Mouse (Mus musculus): Measurements from ENCODE around the gene Stk39. TPM values are rescaled to one million over a fixed set of nuclear protein-coding genes. Genes with fewer than 3 reads are reported as not detected.
A peak's percentile ranks its signal among the peaks of the same experiment; 100 is the strongest.

The Stk39 gene
- polyA plus RNA-seq, 1 experiment from 2014 or later: 11.8 TPM

DNA sequence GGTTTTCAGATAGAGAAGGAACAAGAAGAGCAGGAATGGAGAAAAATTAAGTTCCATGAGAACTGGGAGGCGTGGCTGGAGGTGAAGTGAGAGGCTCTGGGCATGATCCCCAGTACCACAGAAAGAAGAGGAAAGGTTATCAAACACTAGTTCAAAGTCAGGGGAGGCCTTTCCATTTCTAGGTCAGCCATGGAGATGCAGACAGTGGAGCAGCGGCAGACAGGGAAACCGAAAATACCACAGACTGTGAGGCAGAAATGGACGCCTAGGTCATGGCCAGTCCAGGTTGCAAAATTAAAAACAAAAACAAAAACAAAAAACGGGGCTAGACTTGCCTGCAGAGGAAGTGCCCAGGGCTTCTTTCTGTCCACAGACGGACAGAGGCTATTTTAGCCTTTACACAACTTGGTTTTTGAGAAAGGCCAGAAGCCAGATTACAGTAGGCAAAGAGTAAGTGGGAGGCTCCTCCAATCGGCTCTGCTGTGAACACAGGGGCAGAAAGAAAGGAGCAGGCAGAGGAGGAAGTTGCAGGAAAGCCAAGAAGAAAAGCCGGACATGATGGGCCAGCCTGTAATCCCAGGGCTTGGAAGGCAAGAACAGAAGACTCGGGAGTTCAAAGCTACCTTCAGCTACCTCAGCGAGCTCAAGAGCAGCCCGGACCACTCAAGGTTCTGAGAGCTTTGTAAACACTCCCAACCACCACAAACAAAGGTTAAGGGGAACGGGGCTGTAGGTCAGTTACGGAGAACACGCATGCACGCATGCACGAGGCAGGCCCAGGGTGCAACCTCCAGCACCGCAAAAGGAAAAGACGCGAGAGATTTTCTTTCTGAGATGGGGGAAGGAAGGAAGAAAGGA is 6.6 kb downstream of the Stk39 start:
- no peaks in the 10 kb centered on the region for H3K36me3 ChIP-seq (ENCODE audit: insufficient read depth, low read length)
- peak overlapping the region; percentile 14; the same call in 1 of the 2 replicates for H3K4me2 ChIP-seq (replicated peaks; ENCODE audit: low read depth, low read length)
- H3K27me3 ChIP-seq (replicated peaks; ENCODE audit: insufficient read depth, low read length): no peaks in the 10 kb centered on the region
- H3K27ac ChIP-seq (ENCODE audit: low read length): peak overlapping the region; percentile 71
- H3K4me1 ChIP-seq (ENCODE audit: insufficient read depth, low read depth, low read length): peaks cover 4% of the 10 kb centered on the region; the same call in 1 of the 2 replicates
- DNase-seq (ENCODE audit: low spot score) (peak; percentile 45), ATAC-seq (peak; percentile 67)
- no peaks in the 10 kb centered on the region for H3K9me3 ChIP-seq (ENCODE audit: low read length)
- 34% methylated on average over 19 of the region's 19 CpGs for WGBS
- H3K9ac ChIP-seq (replicated peaks; ENCODE audit: low read depth): no peak overlapping the region
- no peak overlapping the region for H3K4me3 ChIP-seq (ENCODE audit: low read depth, low read length)
- TF ChIP-seq CTCF (IDR thresholded peaks at IDR 0.05): no peak
- no peak for TF ChIP-seq EP300 (IDR thresholded peaks at IDR 0.05)

DNA sequence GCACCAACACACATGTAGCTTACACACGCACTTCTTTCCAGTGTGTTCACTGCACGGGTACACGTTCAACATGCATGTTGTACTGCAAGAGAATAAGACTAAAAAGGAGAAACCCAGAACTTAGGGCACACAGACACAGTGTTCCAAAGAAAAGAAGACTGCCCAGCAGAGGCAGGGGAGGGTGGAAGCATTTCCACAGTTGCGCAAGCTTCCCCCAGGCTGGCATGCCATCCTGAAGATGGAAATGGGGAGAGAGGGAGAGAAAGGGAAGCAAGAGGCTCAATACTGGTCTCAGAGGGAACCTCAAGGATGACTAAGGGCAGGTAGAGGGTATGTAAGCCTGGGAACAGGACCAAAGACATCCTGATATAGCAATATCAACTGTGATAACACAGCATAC is 7.6 kb downstream of the Stk39 start:
- no peak for DNase-seq (ENCODE audit: low spot score)
- Histone ChIP-seq H3K4me2 (replicated peaks; ENCODE audit: low read depth, low read length) (no peak overlapping the region), H3K4me3 (ENCODE audit: low read depth, low read length) (no peak overlapping the region), H3K4me1 (ENCODE audit: insufficient read depth, low read depth, low read length) (peaks cover 4% of the 10 kb centered on the region; the same call in 1 of the 2 replicates), H3K27me3 (replicated peaks; ENCODE audit: insufficient read depth, low read length) (no peaks in the 10 kb centered on the region), H3K9ac (replicated peaks; ENCODE audit: low read depth) (no peak overlapping the region), H3K36me3 (ENCODE audit: insufficient read depth, low read length) (no peaks in the 10 kb centered on the region), H3K9me3 (ENCODE audit: low read length) (no peaks in the 10 kb centered on the region), H3K27ac (ENCODE audit: low read length) (no peak overlapping the region)
- ATAC-seq: no peak
- TF ChIP-seq CTCF (IDR thresholded peaks at IDR 0.05) (no peak), EP300 (IDR thresholded peaks at IDR 0.05) (no peak)
- WGBS: 99% methylated on average over 4 of the region's 4 CpGs

DNA sequence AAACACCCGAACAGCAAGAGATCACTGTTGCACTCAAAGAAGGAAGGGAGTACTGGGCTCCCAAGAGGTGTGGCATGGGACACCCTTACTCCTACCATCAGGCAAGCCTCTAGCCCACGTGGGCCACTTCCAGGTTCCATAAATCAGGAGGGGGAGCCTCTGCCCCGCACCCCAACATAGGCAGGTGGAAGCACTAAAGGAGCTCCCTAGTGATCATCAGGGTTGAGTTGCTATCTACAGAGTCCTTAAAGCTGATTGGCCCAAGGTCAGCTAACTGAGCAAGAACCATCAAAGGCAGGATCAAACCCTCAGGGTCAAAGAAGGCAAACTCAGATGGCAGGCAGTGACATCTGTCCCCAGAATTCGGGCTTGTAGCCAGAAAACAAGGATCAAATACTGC is 8.3 kb downstream of the Stk39 start:
- Histone ChIP-seq H3K4me2 (replicated peaks; ENCODE audit: low read depth, low read length) (no peak overlapping the region), H3K9me3 (ENCODE audit: low read length) (no peaks in the 10 kb centered on the region), H3K9ac (replicated peaks; ENCODE audit: low read depth) (no peak overlapping the region), H3K4me3 (ENCODE audit: low read depth, low read length) (no peak overlapping the region), H3K4me1 (ENCODE audit: insufficient read depth, low read depth, low read length) (peaks cover 4% of the 10 kb centered on the region; the same call in 1 of the 2 replicates), H3K27ac (ENCODE audit: low read length) (no peak overlapping the region), H3K36me3 (ENCODE audit: insufficient read depth, low read length) (no peaks in the 10 kb centered on the region), H3K27me3 (replicated peaks; ENCODE audit: insufficient read depth, low read length) (no peaks in the 10 kb centered on the region)
- no peak for DNase-seq (ENCODE audit: low spot score)
- no peak for ATAC-seq
- WGBS: 69% methylated on average over 4 of the region's 4 CpGs
- TF ChIP-seq EP300 (IDR thresholded peaks at IDR 0.05): no peak
- no peak for TF ChIP-seq CTCF (IDR thresholded peaks at IDR 0.05)

DNA sequence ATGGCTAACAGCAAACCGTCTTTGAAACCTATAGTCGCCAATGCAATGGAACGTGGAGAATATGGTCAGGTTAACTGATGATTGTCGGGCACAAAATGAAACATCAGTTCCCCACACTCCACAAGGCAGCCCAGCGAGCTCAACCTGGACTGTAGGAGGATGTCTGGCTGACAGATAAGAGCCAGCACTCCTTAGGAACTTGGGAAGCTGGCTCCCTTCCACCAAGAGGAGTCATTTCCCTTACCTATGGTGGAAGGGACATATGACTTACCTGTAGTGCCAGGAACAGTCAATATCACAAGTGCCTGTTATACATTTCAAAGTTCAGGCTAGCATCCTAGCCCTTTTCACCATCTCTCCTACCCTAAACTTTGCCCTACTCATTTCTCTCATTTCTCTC is 14.0 kb downstream of the Stk39 start:
- WGBS: 63% methylated on average over 5 of the region's 5 CpGs
- H3K27me3 ChIP-seq (replicated peaks; ENCODE audit: insufficient read depth, low read length): no peaks in the 10 kb centered on the region
- H3K36me3 ChIP-seq (ENCODE audit: insufficient read depth, low read length): no peaks in the 10 kb centered on the region
- TF ChIP-seq EP300 (IDR thresholded peaks at IDR 0.05) (no peak), CTCF (IDR thresholded peaks at IDR 0.05) (no peak)
- no peak overlapping the region for H3K9ac ChIP-seq (replicated peaks; ENCODE audit: low read depth)
- DNase-seq (ENCODE audit: low spot score) (no peak), ATAC-seq (no peak)
- no peaks in the 10 kb centered on the region for H3K9me3 ChIP-seq (ENCODE audit: low read length)
- H3K27ac ChIP-seq (ENCODE audit: low read length): no peak overlapping the region
- no peaks in the 10 kb centered on the region for H3K4me1 ChIP-seq (ENCODE audit: insufficient read depth, low read depth, low read length)
- H3K4me3 ChIP-seq (ENCODE audit: low read depth, low read length): no peak overlapping the region
- no peak overlapping the region for H3K4me2 ChIP-seq (replicated peaks; ENCODE audit: low read depth, low read length)

DNA sequence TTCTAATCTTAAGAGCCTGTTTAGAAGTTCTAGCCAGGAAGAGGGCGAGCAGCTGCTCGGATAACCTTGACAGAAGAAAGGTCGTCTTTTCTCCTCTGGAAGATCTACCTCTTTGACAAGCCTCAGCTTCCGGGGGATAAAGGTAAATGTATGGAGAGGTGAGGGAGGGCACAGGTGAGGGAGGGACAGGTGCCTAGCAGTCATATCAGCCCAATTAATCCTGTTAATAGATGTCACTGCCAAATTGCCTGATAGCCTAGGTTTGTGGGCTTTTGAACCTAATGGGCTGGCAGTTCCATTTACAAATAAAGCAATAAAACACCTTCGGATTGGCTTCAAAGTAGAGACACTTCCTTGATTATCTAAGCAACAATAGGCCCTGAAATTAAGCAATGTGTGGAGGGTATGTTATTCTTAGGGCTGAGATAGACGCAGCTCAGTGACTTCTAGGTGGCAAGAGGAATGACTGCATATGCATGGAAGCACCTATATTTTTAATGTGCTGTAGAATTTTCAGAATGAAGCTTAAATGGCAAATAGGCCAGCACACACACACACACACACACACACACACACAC is 14.5 kb downstream of the Stk39 start:
- Histone ChIP-seq H3K36me3 (ENCODE audit: insufficient read depth, low read length) (no peaks in the 10 kb centered on the region), H3K27me3 (replicated peaks; ENCODE audit: insufficient read depth, low read length) (no peaks in the 10 kb centered on the region), H3K9ac (replicated peaks; ENCODE audit: low read depth) (no peak overlapping the region), H3K9me3 (ENCODE audit: low read length) (no peaks in the 10 kb centered on the region), H3K27ac (ENCODE audit: low read length) (no peak overlapping the region), H3K4me1 (ENCODE audit: insufficient read depth, low read depth, low read length) (no peaks in the 10 kb centered on the region), H3K4me3 (ENCODE audit: low read depth, low read length) (no peak overlapping the region), H3K4me2 (replicated peaks; ENCODE audit: low read depth, low read length) (no peak overlapping the region)
- no peak for ATAC-seq
- WGBS: 63% methylated on average over 6 of the region's 6 CpGs
- no peak for TF ChIP-seq CTCF (IDR thresholded peaks at IDR 0.05)
- no peak for TF ChIP-seq EP300 (IDR thresholded peaks at IDR 0.05)
- DNase-seq (ENCODE audit: low spot score): no peak

DNA sequence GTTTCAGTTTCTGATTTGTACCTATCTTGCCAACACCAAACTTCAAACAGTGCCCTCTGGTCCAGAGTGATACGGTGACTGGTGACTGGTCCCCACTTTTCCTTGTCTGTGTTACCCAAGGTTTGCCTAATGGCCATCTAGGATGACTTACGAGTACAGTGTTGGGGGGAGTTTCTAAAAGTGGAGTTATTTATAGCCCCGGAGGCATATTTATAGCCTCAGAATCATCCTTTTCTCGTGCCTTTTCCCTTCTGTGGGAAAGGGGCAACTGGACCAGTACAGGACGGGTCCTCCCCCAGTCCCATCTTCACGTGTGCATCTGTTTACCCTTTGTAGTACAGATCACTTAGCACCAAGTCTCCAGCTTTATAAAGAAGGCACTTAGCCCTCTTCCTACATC is 15.2 kb downstream of the Stk39 start:
- ATAC-seq: no peak

More for the DNA sequence above, 15.2 kb downstream of the Stk39 start:
- H3K4me3 ChIP-seq (ENCODE audit: low read depth, low read length): no peak overlapping the region
- H3K9me3 ChIP-seq (ENCODE audit: low read length): no peaks in the 10 kb centered on the region
- H3K36me3 ChIP-seq (ENCODE audit: insufficient read depth, low read length): no peaks in the 10 kb centered on the region
- H3K4me2 ChIP-seq (replicated peaks; ENCODE audit: low read depth, low read length): no peak overlapping the region
- no peaks in the 10 kb centered on the region for H3K27me3 ChIP-seq (replicated peaks; ENCODE audit: insufficient read depth, low read length)
- 59% methylated on average over 6 of the region's 6 CpGs for WGBS
- DNase-seq (ENCODE audit: low spot score): no peak
- no peak overlapping the region for H3K27ac ChIP-seq (ENCODE audit: low read length)
- H3K9ac ChIP-seq (replicated peaks; ENCODE audit: low read depth): no peak overlapping the region
- H3K4me1 ChIP-seq (ENCODE audit: insufficient read depth, low read depth, low read length): no peaks in the 10 kb centered on the region
- TF ChIP-seq CTCF (IDR thresholded peaks at IDR 0.05) (no peak), EP300 (IDR thresholded peaks at IDR 0.05) (no peak)

Measured in lung, postnatal 0 days (tissue).